Mouse (Mus musculus): ENCODE data around the gene Sprr4. TPM values are rescaled to one million over a fixed set of nuclear protein-coding genes. Genes with fewer than 3 reads are reported as not detected.
A peak's percentile ranks its signal among the peaks of the same experiment; 100 is the strongest.
"Not testable (repeated sequence)": the region's sequence is repeated elsewhere in the genome, so short reads cannot be mapped to it uniquely, and the experiment has no call there.

Gene Sprr4
- polyA plus RNA-seq (2014; fragmentation: Nextera tagmentation; extraction: Ambion mirVana) = not detected in 2 replicates

- no peak for DNase-seq (ENCODE audit: low spot score)
- no peak for ATAC-seq (replicated peaks; ENCODE audit: insufficient number of reproducible peaks, low FRiP score, low TSS enrichment, low read depth)
- no peak within 1 kb of the TSS for H3K4me3 ChIP-seq (ENCODE audit: low read depth, low read length)
- H3K27me3 ChIP-seq (ENCODE audit: control insufficient read depth, insufficient read depth, low read length) = no peaks in the 10 kb centered on the region
- H3K36me3 ChIP-seq (replicated peaks; ENCODE audit: control insufficient read depth, insufficient read depth, low read depth, low read length) = no peaks in the 10 kb centered on the region
- H3K27ac ChIP-seq (replicated peaks; ENCODE audit: low read depth, low read length) = no peak within 1 kb of the TSS
- WGBS = 92% methylated on average over 1 of the region's 1 CpGs
- H3K9me3 ChIP-seq (replicated peaks; ENCODE audit: control insufficient read depth, low read length) = no peaks in the 10 kb centered on the region
- H3K4me2 ChIP-seq (ENCODE audit: low read depth, low read length) = no peak within 1 kb of the TSS
- no peaks in the 10 kb centered on the region for H3K4me1 ChIP-seq (ENCODE audit: control insufficient read depth, insufficient read depth, low read length)
- no peak within 1 kb of the TSS for H3K9ac ChIP-seq (replicated peaks; ENCODE audit: low read length)
Measured at GRCm38 (mm10) chr3:92500393-92500792, at the start of gene Sprr4. Sprr4 (minus strand) TSS chr3:92500493.

GRCm38 (mm10) chr3:92534411-92534810 is 34.1 kb upstream of the Sprr4 start, which contains the start of gene 2310046K23Rik:
2310046K23Rik (minus strand) TSS chr3:92534511.
- DNase-seq (ENCODE audit: low spot score) (no peak), ATAC-seq (replicated peaks; ENCODE audit: insufficient number of reproducible peaks, low FRiP score, low TSS enrichment, low read depth) (no peak)
- H3K4me1 ChIP-seq (ENCODE audit: control insufficient read depth, insufficient read depth, low read length) = no peaks in the 10 kb centered on the region
- H3K4me2 ChIP-seq (ENCODE audit: low read depth, low read length) = no peak within 1 kb of the TSS
- no peaks in the 10 kb centered on the region for H3K27me3 ChIP-seq (ENCODE audit: control insufficient read depth, insufficient read depth, low read length)
- no peaks in the 10 kb centered on the region for H3K36me3 ChIP-seq (replicated peaks; ENCODE audit: control insufficient read depth, insufficient read depth, low read depth, low read length)
- WGBS = 83% methylated on average over 3 of the region's 3 CpGs
- H3K9ac ChIP-seq (replicated peaks; ENCODE audit: low read length) = no peak within 1 kb of the TSS
- no peaks in the 10 kb centered on the region for H3K9me3 ChIP-seq (replicated peaks; ENCODE audit: control insufficient read depth, low read length)
- H3K27ac ChIP-seq (replicated peaks; ENCODE audit: low read depth, low read length) = no peak within 1 kb of the TSS
- no peak within 1 kb of the TSS for H3K4me3 ChIP-seq (ENCODE audit: low read depth, low read length)

GRCm38 (mm10) chr3:92512325-92512724 is 12.0 kb upstream of the Sprr4 start:
- no peak overlapping the region for H3K4me2 ChIP-seq (ENCODE audit: low read depth, low read length)
- peak; percentile 36 for DNase-seq (ENCODE audit: low spot score)
- ATAC-seq (replicated peaks; ENCODE audit: insufficient number of reproducible peaks, low FRiP score, low TSS enrichment, low read depth) = no peak
- H3K9me3 ChIP-seq (replicated peaks; ENCODE audit: control insufficient read depth, low read length) = no peaks in the 10 kb centered on the region
- no peak overlapping the region for H3K9ac ChIP-seq (replicated peaks; ENCODE audit: low read length)
- H3K4me3 ChIP-seq (ENCODE audit: low read depth, low read length) = no peak overlapping the region
- no peaks in the 10 kb centered on the region for H3K27me3 ChIP-seq (ENCODE audit: control insufficient read depth, insufficient read depth, low read length)
- no peaks in the 10 kb centered on the region for H3K36me3 ChIP-seq (replicated peaks; ENCODE audit: control insufficient read depth, insufficient read depth, low read depth, low read length)
- H3K27ac ChIP-seq (replicated peaks; ENCODE audit: low read depth, low read length) = no peak overlapping the region
- no peaks in the 10 kb centered on the region for H3K4me1 ChIP-seq (ENCODE audit: control insufficient read depth, insufficient read depth, low read length)

- H3K9ac ChIP-seq (replicated peaks; ENCODE audit: low read length) = no peak overlapping the region
- H3K27me3 ChIP-seq (ENCODE audit: control insufficient read depth, insufficient read depth, low read length) = no peaks in the 10 kb centered on the region
- H3K27ac ChIP-seq (replicated peaks; ENCODE audit: low read depth, low read length) = no peak overlapping the region
- no peaks in the 10 kb centered on the region for H3K4me1 ChIP-seq (ENCODE audit: control insufficient read depth, insufficient read depth, low read length)
- H3K4me3 ChIP-seq (ENCODE audit: low read depth, low read length) = no peak overlapping the region
- H3K9me3 ChIP-seq (replicated peaks; ENCODE audit: control insufficient read depth, low read length) = no peaks in the 10 kb centered on the region
- peak; percentile 49 for DNase-seq (ENCODE audit: low spot score)
- H3K36me3 ChIP-seq (replicated peaks; ENCODE audit: control insufficient read depth, insufficient read depth, low read depth, low read length) = no peaks in the 10 kb centered on the region
- no peak for ATAC-seq (replicated peaks; ENCODE audit: insufficient number of reproducible peaks, low FRiP score, low TSS enrichment, low read depth)
- no peak overlapping the region for H3K4me2 ChIP-seq (ENCODE audit: low read depth, low read length)
Measured at GRCm38 (mm10) chr3:92510786-92511185, 10.5 kb upstream of the Sprr4 start.

- Histone ChIP-seq H3K4me1 (ENCODE audit: control insufficient read depth, insufficient read depth, low read length) (no peaks in the 10 kb centered on the region), H3K27ac (replicated peaks; ENCODE audit: low read depth, low read length) (no peak overlapping the region), H3K4me2 (ENCODE audit: low read depth, low read length) (no peak overlapping the region), H3K36me3 (replicated peaks; ENCODE audit: control insufficient read depth, insufficient read depth, low read depth, low read length) (no peaks in the 10 kb centered on the region), H3K4me3 (ENCODE audit: low read depth, low read length) (no peak overlapping the region), H3K9ac (replicated peaks; ENCODE audit: low read length) (no peak overlapping the region), H3K9me3 (replicated peaks; ENCODE audit: control insufficient read depth, low read length) (no peaks in the 10 kb centered on the region), H3K27me3 (ENCODE audit: control insufficient read depth, insufficient read depth, low read length) (no peaks in the 10 kb centered on the region)
- 83% methylated on average over 1 of the region's 1 CpGs for WGBS
- DNase-seq (ENCODE audit: low spot score) (no peak), ATAC-seq (replicated peaks; ENCODE audit: insufficient number of reproducible peaks, low FRiP score, low TSS enrichment, low read depth) (no peak)
Measured at GRCm38 (mm10) chr3:92508185-92508584, 7.9 kb upstream of the Sprr4 start.

GRCm38 (mm10) chr3:92503528-92503927 is 3.2 kb upstream of the Sprr4 start:
- Histone ChIP-seq H3K27me3 (ENCODE audit: control insufficient read depth, insufficient read depth, low read length) (no peaks in the 10 kb centered on the region), H3K9me3 (replicated peaks; ENCODE audit: control insufficient read depth, low read length) (no peaks in the 10 kb centered on the region), H3K27ac (replicated peaks; ENCODE audit: low read depth, low read length) (no peak overlapping the region), H3K4me3 (ENCODE audit: low read depth, low read length) (no peak overlapping the region), H3K36me3 (replicated peaks; ENCODE audit: control insufficient read depth, insufficient read depth, low read depth, low read length) (no peaks in the 10 kb centered on the region), H3K4me1 (ENCODE audit: control insufficient read depth, insufficient read depth, low read length) (no peaks in the 10 kb centered on the region), H3K9ac (replicated peaks; ENCODE audit: low read length) (no peak overlapping the region), H3K4me2 (ENCODE audit: low read depth, low read length) (no peak overlapping the region)
- ATAC-seq (replicated peaks; ENCODE audit: insufficient number of reproducible peaks, low FRiP score, low TSS enrichment, low read depth) (no peak), DNase-seq (ENCODE audit: low spot score) (no peak)

GRCm38 (mm10) chr3:92490262-92490661 is 10.0 kb downstream of the Sprr4 start:
- not testable (repeated sequence) for H3K4me3 ChIP-seq (ENCODE audit: low read depth, low read length); H3K27ac ChIP-seq (replicated peaks; ENCODE audit: low read depth, low read length); H3K27me3 ChIP-seq (ENCODE audit: control insufficient read depth, insufficient read depth, low read length); H3K9me3 ChIP-seq (replicated peaks; ENCODE audit: control insufficient read depth, low read length); DNase-seq (ENCODE audit: low spot score); H3K36me3 ChIP-seq (replicated peaks; ENCODE audit: control insufficient read depth, insufficient read depth, low read depth, low read length); H3K4me1 ChIP-seq (ENCODE audit: control insufficient read depth, insufficient read depth, low read length); ATAC-seq (replicated peaks; ENCODE audit: insufficient number of reproducible peaks, low FRiP score, low TSS enrichment, low read depth); H3K9ac ChIP-seq (replicated peaks; ENCODE audit: low read length); H3K4me2 ChIP-seq (ENCODE audit: low read depth, low read length)

- DNase-seq (ENCODE audit: low spot score) (no peak), ATAC-seq (replicated peaks; ENCODE audit: insufficient number of reproducible peaks, low FRiP score, low TSS enrichment, low read depth) (no peak)
- H3K4me1 ChIP-seq (ENCODE audit: control insufficient read depth, insufficient read depth, low read length) = no peaks in the 10 kb centered on the region
- no peak overlapping the region for H3K4me2 ChIP-seq (ENCODE audit: low read depth, low read length)
- no peaks in the 10 kb centered on the region for H3K27me3 ChIP-seq (ENCODE audit: control insufficient read depth, insufficient read depth, low read length)
- H3K9me3 ChIP-seq (replicated peaks; ENCODE audit: control insufficient read depth, low read length) = no peaks in the 10 kb centered on the region
- H3K36me3 ChIP-seq (replicated peaks; ENCODE audit: control insufficient read depth, insufficient read depth, low read depth, low read length) = no peaks in the 10 kb centered on the region
- 55% methylated on average over 1 of the region's 1 CpGs for WGBS
- H3K9ac ChIP-seq (replicated peaks; ENCODE audit: low read length) = no peak overlapping the region
- H3K4me3 ChIP-seq (ENCODE audit: low read depth, low read length) = no peak overlapping the region
- H3K27ac ChIP-seq (replicated peaks; ENCODE audit: low read depth, low read length) = no peak overlapping the region
Measured at GRCm38 (mm10) chr3:92486307-92486706, 14.0 kb downstream of the Sprr4 start.

All from embryonic facial prominence, embryonic 11.5 days (tissue).